ENCODE assay signal across 18 mouse cellular contexts in genomic region chrX:101902597-101902996, GRCm38 (mm10). TPM values are rescaled to one million over a fixed set of nuclear protein-coding genes. Genes with fewer than 3 reads are reported as not detected.
A peak's percentile ranks its signal among the peaks of the same experiment; 100 is the strongest.
DNase-seq lines count a peak whose midpoint lies in the region; ATAC-seq and TF ChIP-seq lines count a peak whose summit lies in the region.
"Had no signal": no experiment of that assay in that cellular context is flagged by ENCODE, and none has a peak within 500 bp of the region (broad histone marks: within the 10 kb centered on the region; RNA-seq: fewer than 3 reads in every experiment).

No protein-coding gene starts in this region.

- intact Hi-C loops in heart, postnatal 10 days (cut with DNase I), result no loop called here

- no peak for TF ChIP-seq CTCF in cerebellum, adult 2 months (IDR thresholded peaks at IDR 0.05; ENCODE audit: borderline replicate concordance, insufficient read depth, low read depth, low read length)

- H3K9me3 ChIP-seq in heart, embryonic 13.5 days, result no peaks in the 10 kb centered on the region
- H3K9me3 ChIP-seq in kidney, embryonic 14.5 days (ENCODE audit: control insufficient read depth, low read length), result no peaks in the 10 kb centered on the region
- no peaks in the 10 kb centered on the region for H3K9me3 ChIP-seq in midbrain, embryonic 11.5 days (ENCODE audit: control insufficient read depth, low read length)
- H3K9me3 ChIP-seq in midbrain, embryonic 13.5 days, result no peaks in the 10 kb centered on the region
- H3K9me3 ChIP-seq: embryonic facial prominence, embryonic 13.5 days; forebrain, embryonic 12.5 days; G1E; hindbrain, embryonic 13.5 days had no signal

- 48% methylated on average over 4 of the region's 4 CpGs for WGBS in cerebellum, adult 2 months
- 63% methylated on average over 4 of the region's 4 CpGs for WGBS in heart, embryonic 13.5 days
- WGBS in kidney, embryonic 14.5 days, result 63% methylated on average over 4 of the region's 4 CpGs
- WGBS in midbrain, embryonic 11.5 days, result 83% methylated on average over 4 of the region's 4 CpGs
- WGBS in midbrain, embryonic 13.5 days, result 76% methylated on average over 4 of the region's 4 CpGs

- 0 out of 2 replicates have a peak overlapping the region, but pooled peaks have one; percentile 79 for H3K27ac ChIP-seq in cerebellum, adult 2 months (ENCODE audit: insufficient read depth, low read length)
- peak overlapping the region; percentile 54 for H3K27ac ChIP-seq in heart, embryonic 13.5 days (replicated peaks)
- H3K27ac ChIP-seq in kidney, embryonic 14.5 days (ENCODE audit: low read depth, low read length), result no peak overlapping the region
- no peak overlapping the region for H3K27ac ChIP-seq in midbrain, embryonic 11.5 days (ENCODE audit: low read depth, low read length)
- H3K27ac ChIP-seq in midbrain, embryonic 13.5 days, result no peak overlapping the region
- H3K27ac ChIP-seq: embryonic facial prominence, embryonic 13.5 days; forebrain, embryonic 12.5 days; hindbrain, embryonic 13.5 days; hindbrain, postnatal 0 days had no signal

- no peak overlapping the region for H3K4me2 ChIP-seq in heart, embryonic 13.5 days
- H3K4me2 ChIP-seq in kidney, embryonic 14.5 days (replicated peaks; ENCODE audit: low read depth, low read length), result no peak overlapping the region
- H3K4me2 ChIP-seq in midbrain, embryonic 11.5 days, result no peak overlapping the region
- H3K4me2 ChIP-seq in midbrain, embryonic 13.5 days (replicated peaks), result no peak overlapping the region
- H3K4me2 ChIP-seq: embryonic facial prominence, embryonic 13.5 days; forebrain, embryonic 12.5 days; hindbrain, embryonic 13.5 days had no signal

- DNase-seq in cerebellum, adult 2 months, result peak in 1 of 2 experiments; percentile 5
- no peak for DNase-seq in cerebellum, postnatal 14 days
- DNase-seq in heart, postnatal 10 days, result no peak
- no peak for DNase-seq in kidney, postnatal 14 days
- peak; percentile 49 for DNase-seq in midbrain, embryonic 11.5 days (ENCODE audit: low spot score, missing footprints)
- DNase-seq: adrenal gland, postnatal 10 days; B cell, adult 2 months; gastrocnemius, postnatal 14 days had no signal

- TF ChIP-seq POLR2A in cerebellum, adult 2 months (IDR thresholded peaks at IDR 0.05; ENCODE audit: borderline replicate concordance, insufficient read depth, low read length), result no peak

- H3K4me1 ChIP-seq in cerebellum, adult 2 months (ENCODE audit: control insufficient read depth, insufficient read depth, low read length), result peaks cover 21% of the 10 kb centered on the region
- peaks cover 36% of the 10 kb centered on the region for H3K4me1 ChIP-seq in heart, embryonic 13.5 days
- H3K4me1 ChIP-seq in kidney, embryonic 14.5 days (ENCODE audit: control insufficient read depth, insufficient read depth, low read length), result no peaks in the 10 kb centered on the region
- H3K4me1 ChIP-seq in midbrain, embryonic 11.5 days (ENCODE audit: control insufficient read depth, insufficient read depth, low read length), result no peaks in the 10 kb centered on the region
- no peaks in the 10 kb centered on the region for H3K4me1 ChIP-seq in midbrain, embryonic 13.5 days (replicated peaks)
- H3K4me1 ChIP-seq: forebrain, embryonic 12.5 days; hindbrain, embryonic 13.5 days had no signal

- no peak overlapping the region for H3K9ac ChIP-seq in heart, embryonic 13.5 days
- no peak overlapping the region for H3K9ac ChIP-seq in kidney, embryonic 14.5 days (ENCODE audit: low read depth, low read length)
- no peak overlapping the region for H3K9ac ChIP-seq in midbrain, embryonic 11.5 days (ENCODE audit: low read length)
- no peak overlapping the region for H3K9ac ChIP-seq in midbrain, embryonic 13.5 days (replicated peaks)
- H3K9ac ChIP-seq: embryonic facial prominence, embryonic 13.5 days; forebrain, embryonic 12.5 days; hindbrain, embryonic 13.5 days had no signal

- ATAC-seq in heart, embryonic 13.5 days (ENCODE audit: extremely low read depth, insufficient number of reproducible peaks, low FRiP score, low TSS enrichment), result no peak
- peak; percentile 90 for ATAC-seq in kidney, embryonic 14.5 days (ENCODE audit: low FRiP score, low TSS enrichment)
- ATAC-seq in midbrain, embryonic 11.5 days (ENCODE audit: low FRiP score), result no peak
- no peak for ATAC-seq in midbrain, embryonic 13.5 days
- ATAC-seq: CD4-positive, CD25-positive, alpha-beta regulatory T cell, adult 4 months; forebrain, embryonic 16.5 days; hindbrain, postnatal 0 days had no signal

- no peaks in the 10 kb centered on the region for H3K27me3 ChIP-seq in cerebellum, adult 2 months (ENCODE audit: control insufficient read depth, insufficient read depth, low read length)
- H3K27me3 ChIP-seq in heart, embryonic 13.5 days (replicated peaks), result peaks cover 28% of the 10 kb centered on the region
- no peaks in the 10 kb centered on the region for H3K27me3 ChIP-seq in kidney, embryonic 14.5 days (ENCODE audit: control insufficient read depth, insufficient read depth, low read length)
- peaks cover 7% of the 10 kb centered on the region for H3K27me3 ChIP-seq in midbrain, embryonic 11.5 days (ENCODE audit: control insufficient read depth, insufficient read depth, low read length)
- peaks cover 51% of the 10 kb centered on the region; the same call in 1 of the 2 replicates for H3K27me3 ChIP-seq in midbrain, embryonic 13.5 days

- H3K36me3 ChIP-seq in heart, embryonic 13.5 days, result no peaks in the 10 kb centered on the region
- no peaks in the 10 kb centered on the region for H3K36me3 ChIP-seq in kidney, embryonic 14.5 days (ENCODE audit: control insufficient read depth, insufficient read depth, low read length)
- H3K36me3 ChIP-seq in midbrain, embryonic 11.5 days (ENCODE audit: control insufficient read depth, insufficient read depth, low read length), result no peaks in the 10 kb centered on the region
- H3K36me3 ChIP-seq in midbrain, embryonic 13.5 days, result no peaks in the 10 kb centered on the region
- H3K36me3 ChIP-seq: embryonic facial prominence, embryonic 13.5 days; forebrain, embryonic 12.5 days; G1E; hindbrain, embryonic 13.5 days had no signal

- no peak overlapping the region for H3K4me3 ChIP-seq in cerebellum, adult 2 months (replicated peaks; ENCODE audit: insufficient read depth, low read depth, low read length)
- H3K4me3 ChIP-seq in heart, embryonic 13.5 days, result no peak overlapping the region
- no peak overlapping the region for H3K4me3 ChIP-seq in kidney, embryonic 14.5 days (ENCODE audit: low read length)
- H3K4me3 ChIP-seq in midbrain, embryonic 11.5 days (ENCODE audit: low read depth, low read length), result no peak overlapping the region
- no peak overlapping the region for H3K4me3 ChIP-seq in midbrain, embryonic 13.5 days (replicated peaks)
- H3K4me3 ChIP-seq: embryonic facial prominence, embryonic 13.5 days; forebrain, embryonic 12.5 days; hindbrain, embryonic 13.5 days had no signal

RNA-seq across cellular contexts. Expression of gene Nhsl2, which starts 53.4 kb away (rescaled TPM):
- 13.1 and 15.7 TPM in 2 replicates for polyA plus RNA-seq in cerebellum, adult 2 months (2012; rRNA removed)
- polyA plus RNA-seq in heart, embryonic 13.5 days (2015; fragmentation: Nextera tagmentation; extraction: Ambion mirVana), result 11.1 and 11.8 TPM in 2 replicates
- total RNA-seq in heart, postnatal 10 days (2021), result 1 to 10 TPM; 7.5 to 9.9 TPM
- 9.0 and 16.5 TPM in 2 replicates for polyA plus RNA-seq in kidney, embryonic 14.5 days (2014; fragmentation: Nextera tagmentation; extraction: Ambion mirVana)
- polyA plus RNA-seq in midbrain, embryonic 11.5 days (2014; fragmentation: Nextera tagmentation; extraction: Ambion mirVana), result 6.8 and 10.1 TPM in 2 replicates
- 6.1 and 7.3 TPM in 2 replicates for polyA plus RNA-seq in midbrain, embryonic 13.5 days (2015; fragmentation: Nextera tagmentation; extraction: Ambion mirVana)

Comparison
In these comparisons a context has a peak if more than half of its experiments do, and no peak if none do; other contexts are left out.
1. H3K27ac ChIP-seq: peak in cerebellum, adult 2 months (single experiment) and heart, embryonic 13.5 days (single experiment); none in kidney, embryonic 14.5 days (single experiment), midbrain, embryonic 11.5 days (single experiment) and midbrain, embryonic 13.5 days (single experiment).